Mouse (Mus musculus) C2C12 (cell line): ENCODE results near the gene Prdm11.

ENCODE experiments used
- CEBPB ChIP-seq: IDR thresholded peaks from one replicate; pipeline ENCODE4 v1.6.1; 2011; ENCODE audit warnings: low read depth, mild to moderate bottlenecking, control low read depth, moderate library complexity
- CTCF ChIP-seq: IDR thresholded peaks from one replicate; pipeline ENCODE4 v1.5.1; 2011; ENCODE audit not compliant: control insufficient read depth, insufficient read depth, insufficient read length
- FOSL1 ChIP-seq: IDR thresholded peaks from one replicate; pipeline ENCODE4 v1.8.0; 2011; ENCODE audit warnings: mild to moderate bottlenecking, low read length; ENCODE audit not compliant: poor library complexity, insufficient read depth, severe bottlenecking
- USF1 ChIP-seq: IDR thresholded peaks from one replicate; pipeline ENCODE4 v1.6.1; 2011; ENCODE audit warnings: low read depth, mild to moderate bottlenecking, control low read depth, moderate library complexity

DNA sequence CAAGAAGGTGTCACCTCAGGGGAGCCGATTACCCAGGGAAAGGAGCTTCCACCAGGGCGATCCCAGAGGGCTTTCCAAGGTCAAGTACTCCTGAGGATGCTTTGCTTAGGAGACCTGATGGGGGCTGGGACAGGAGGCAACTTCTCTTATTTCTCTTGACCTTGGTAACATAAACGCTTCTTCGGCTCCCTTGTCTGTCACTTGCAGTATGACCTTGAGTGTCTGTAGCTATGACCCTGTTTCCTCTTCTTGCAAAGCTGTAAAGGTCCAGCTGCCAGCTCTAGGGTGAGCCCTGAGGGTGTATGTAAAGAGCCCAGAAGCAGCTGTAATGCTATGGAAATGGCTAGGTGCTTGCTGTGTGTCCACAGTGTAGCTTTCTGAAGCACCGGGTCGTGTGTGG is 1.1 kb upstream of the Prdm11 start:
- TF ChIP-seq CTCF (no peak), FOSL1 (no peak), CEBPB (no peak), USF1 (no peak)
